Mouse (Mus musculus) lung, postnatal 36 days (tissue): ENCODE measurements around the gene Itsn1.
A peak's percentile ranks its signal among the peaks of the same experiment; 100 is the strongest.

Experiments used
- DNase-seq: peaks from one replicate; pipeline ENCODE4 v3.0.0; 2022; ENCODE audit warnings: mixed read lengths

Itsn1 gene

GRCm38 (mm10) chr16:91729066-91729482, at the start of gene Itsn1:
Gene Itsn1, plus strand, starts transcription at chr16:91729281.
- DNase-seq, result peak; percentile 99

GRCm38 (mm10) chr16:91680656-91681055, 48.4 kb upstream of the Itsn1 start:
- no peak for DNase-seq

- peak; percentile 40 for DNase-seq
These were observed 43.6 kb upstream of the Itsn1 start for GRCm38 (mm10) chr16:91685526-91685925.

- DNase-seq, result no peak
These were observed 42.7 kb upstream of the Itsn1 start for GRCm38 (mm10) chr16:91686369-91686768.

GRCm38 (mm10) chr16:91688023-91688618, 41.0 kb upstream of the Itsn1 start:
- DNase-seq, result no peak

GRCm38 (mm10) chr16:91688619-91689334, 40.3 kb upstream of the Itsn1 start, which contains the start of gene Donson:
Gene Donson, minus strand, starts transcription at chr16:91688770.
- DNase-seq, result peak; percentile 96

GRCm38 (mm10) chr16:91689791-91690190, 39.3 kb upstream of the Itsn1 start:
- no peak for DNase-seq

GRCm38 (mm10) chr16:91694455-91695084, 34.5 kb upstream of the Itsn1 start:
- DNase-seq, result peak; percentile 87

GRCm38 (mm10) chr16:91695108-91695755, 33.8 kb upstream of the Itsn1 start:
- no peak for DNase-seq

GRCm38 (mm10) chr16:91698995-91699394, 30.1 kb upstream of the Itsn1 start:
- no peak for DNase-seq

- peak; percentile 42 for DNase-seq
These were observed 27.2 kb upstream of the Itsn1 start for GRCm38 (mm10) chr16:91701908-91702307.

- DNase-seq, result no peak
These were observed 26.3 kb upstream of the Itsn1 start for GRCm38 (mm10) chr16:91702771-91703188.

GRCm38 (mm10) chr16:91704603-91705340, 24.3 kb upstream of the Itsn1 start:
- DNase-seq, result no peak

GRCm38 (mm10) chr16:91710241-91710640, 18.8 kb upstream of the Itsn1 start:
- no peak for DNase-seq

GRCm38 (mm10) chr16:91716927-91717349, 12.1 kb upstream of the Itsn1 start:
- DNase-seq, result peak; percentile 38

- no peak for DNase-seq
These were observed 11.7 kb upstream of the Itsn1 start for GRCm38 (mm10) chr16:91717399-91717798.

- peak; percentile 83 for DNase-seq
These were observed 4.8 kb upstream of the Itsn1 start for GRCm38 (mm10) chr16:91724247-91724646.

- peak; percentile 76 for DNase-seq
These were observed 1.6 kb upstream of the Itsn1 start for GRCm38 (mm10) chr16:91727433-91727832.

GRCm38 (mm10) chr16:91728123-91729065, 687 bp upstream of the Itsn1 start, which contains the start of gene Cryzl1:
Gene Cryzl1, minus strand, starts transcription at chr16:91728975.
- peak; percentile 100 for DNase-seq

- peak; percentile 18 for DNase-seq
These were observed 850 bp downstream of the Itsn1 start for GRCm38 (mm10) chr16:91729821-91730441.

GRCm38 (mm10) chr16:91730446-91730845, 1.4 kb downstream of the Itsn1 start:
- no peak for DNase-seq
